Mouse (Mus musculus) kidney, adult 8-10 months (tissue): ENCODE results near the gene Prdx3.

ENCODE experiments used
- DNase-seq, 2 experiments: peaks; one replicate each; pipeline ENCODE4 v3.0.0; 2022

Prdx3 gene

GRCm38 (mm10) chr19:60860868-60861700 is 13.3 kb downstream of the Prdx3 start, which contains the start of gene Sfxn4:
TSS of gene Sfxn4 (minus strand) at chr19:60861479.
- DNase-seq = peak; percentile 96

GRCm38 (mm10) chr19:60845731-60846130 is 28.6 kb downstream of the Prdx3 start:
- no peak for DNase-seq

- DNase-seq = no peak
Observed at GRCm38 (mm10) chr19:60843324-60843723, 31.0 kb downstream of the Prdx3 start.

GRCm38 (mm10) chr19:60837747-60838146 is 36.6 kb downstream of the Prdx3 start:
- peak; percentile 33 to 66 for DNase-seq

- DNase-seq = no peak
Observed at GRCm38 (mm10) chr19:60818677-60819076, 55.7 kb downstream of the Prdx3 start.
